In genomic region chr11:80562479-80562878, GRCm38 (mm10) we compare ENCODE assay signal across 10 mouse cellular contexts.
DNase-seq lines count a peak whose midpoint lies in the region; ATAC-seq and TF ChIP-seq lines count a peak whose summit lies in the region.
"Had no signal": no experiment of that assay in that cellular context is flagged by ENCODE, and none has a peak within 500 bp of the region (broad histone marks: within the 10 kb centered on the region; RNA-seq: fewer than 3 reads in every experiment).

No protein-coding gene starts in this region.

- H3K9me3 ChIP-seq in forebrain, embryonic 15.5 days: no peaks in the 10 kb centered on the region
- no peaks in the 10 kb centered on the region for H3K9me3 ChIP-seq in forebrain, embryonic 12.5 days
- H3K9me3 ChIP-seq: heart, embryonic 15.5 days; midbrain, embryonic 12.5 days had no signal

- no peak overlapping the region for H3K9ac ChIP-seq in forebrain, embryonic 15.5 days (replicated peaks)
- H3K9ac ChIP-seq in forebrain, embryonic 12.5 days: no peak overlapping the region
- H3K9ac ChIP-seq: heart, embryonic 15.5 days; midbrain, embryonic 12.5 days had no signal

- 34% methylated on average over 3 of the region's 3 CpGs for WGBS in forebrain, embryonic 15.5 days
- WGBS in forebrain, embryonic 12.5 days: 31% methylated on average over 3 of the region's 3 CpGs
- 50% methylated on average over 3 of the region's 3 CpGs for WGBS in lung, adult 2 months

- H3K4me1 ChIP-seq in forebrain, embryonic 15.5 days: peaks cover 13% of the 10 kb centered on the region
- H3K4me1 ChIP-seq in forebrain, embryonic 12.5 days: 0 out of 2 replicates have a peak, but pooled peaks cover 3% of the 10 kb centered on the region
- no peaks in the 10 kb centered on the region for H3K4me1 ChIP-seq in lung, adult 2 months (ENCODE audit: control insufficient read depth, insufficient read depth, low read length)
- H3K4me1 ChIP-seq: midbrain, embryonic 12.5 days had no signal

- H3K4me2 ChIP-seq in forebrain, embryonic 15.5 days (replicated peaks): no peak overlapping the region
- H3K4me2 ChIP-seq in forebrain, embryonic 12.5 days: no peak overlapping the region
- H3K4me2 ChIP-seq: heart, embryonic 15.5 days; midbrain, embryonic 12.5 days had no signal

- no peaks in the 10 kb centered on the region for H3K36me3 ChIP-seq in forebrain, embryonic 15.5 days
- no peaks in the 10 kb centered on the region for H3K36me3 ChIP-seq in forebrain, embryonic 12.5 days (replicated peaks)
- H3K36me3 ChIP-seq: heart, embryonic 15.5 days; midbrain, embryonic 12.5 days had no signal

- peak; percentile 31 for TF ChIP-seq CTCF in lung, adult 2 months (IDR thresholded peaks at IDR 0.05; ENCODE audit: insufficient read depth, low read length)

- TF ChIP-seq POLR2A in lung, adult 2 months (IDR thresholded peaks at IDR 0.05; ENCODE audit: borderline replicate concordance, extremely low read depth, low read depth, low read length): no peak

- ATAC-seq in forebrain, embryonic 15.5 days (replicated peaks): no peak
- ATAC-seq in forebrain, embryonic 12.5 days (ENCODE audit: low FRiP score): no peak
- ATAC-seq in granulocyte monocyte progenitor cell, adult 5-6 weeks (replicated peaks; ENCODE audit: poor library complexity, severe bottlenecking): peak; percentile 58

- no peak for DNase-seq in lung, adult 2 months
- DNase-seq in lung, adult 18-20 months: no peak
- DNase-seq in thymus, adult 18-20 months: peak; percentile 35 to 36
- DNase-seq in cerebellum, adult 9-10 months: no peak
- no peak for DNase-seq in adipocyte (ENCODE audit: low spot score)

- no peak overlapping the region for H3K4me3 ChIP-seq in forebrain, embryonic 15.5 days
- H3K4me3 ChIP-seq in forebrain, embryonic 12.5 days (replicated peaks): no peak overlapping the region
- no peak overlapping the region for H3K4me3 ChIP-seq in lung, adult 2 months (replicated peaks; ENCODE audit: extremely low read depth, low read depth, low read length)
- H3K4me3 ChIP-seq: heart, embryonic 15.5 days; midbrain, embryonic 12.5 days had no signal

- H3K27me3 ChIP-seq in forebrain, embryonic 15.5 days: no peaks in the 10 kb centered on the region
- H3K27me3 ChIP-seq in forebrain, embryonic 12.5 days: peaks cover 5% of the 10 kb centered on the region; the same call in 1 of the 2 replicates
- H3K27me3 ChIP-seq: heart, embryonic 15.5 days had no signal

- H3K27ac ChIP-seq in forebrain, embryonic 15.5 days (replicated peaks): peak overlapping the region; percentile 31
- no peak overlapping the region for H3K27ac ChIP-seq in forebrain, embryonic 12.5 days
- H3K27ac ChIP-seq: heart, embryonic 15.5 days; midbrain, embryonic 12.5 days had no signal

Comparison
In these comparisons a context has a peak if more than half of its experiments do, and no peak if none do; other contexts are left out.
1. DNase-seq: peak in thymus, adult 18-20 months (2 of 2); none in lung, adult 2 months (single experiment), lung, adult 18-20 months (0 of 2), cerebellum, adult 9-10 months (single experiment) and adipocyte (single experiment).